Mouse (Mus musculus): ENCODE data around the gene Rplp2.

The Rplp2 gene

GRCm38 (mm10) chr7:141468164-141468521 lies 21.0 kb downstream of the Rplp2 start:
- peak; percentile 62 for DNase-seq

- DNase-seq: peak; percentile 82
Observed at GRCm38 (mm10) chr7:141468522-141469211, 21.5 kb downstream of the Rplp2 start.

GRCm38 (mm10) chr7:141469352-141469751 lies 22.2 kb downstream of the Rplp2 start:
- peak; percentile 31 for DNase-seq

GRCm38 (mm10) chr7:141469901-141470636 lies 22.9 kb downstream of the Rplp2 start:
- peak; percentile 28 for DNase-seq

- no peak for DNase-seq
Observed at GRCm38 (mm10) chr7:141470637-141470944, 23.4 kb downstream of the Rplp2 start.

- DNase-seq: no peak
Observed at GRCm38 (mm10) chr7:141471236-141471635, 24.1 kb downstream of the Rplp2 start.

- no peak for DNase-seq
Observed at GRCm38 (mm10) chr7:141472226-141472625, 25.1 kb downstream of the Rplp2 start.

- no peak for DNase-seq
Observed at GRCm38 (mm10) chr7:141472763-141473162, 25.6 kb downstream of the Rplp2 start.

GRCm38 (mm10) chr7:141474160-141474559 lies 27.0 kb downstream of the Rplp2 start:
- no peak for DNase-seq

- peak; percentile 91 for DNase-seq
Observed at GRCm38 (mm10) chr7:141475011-141475804, 28.0 kb downstream of the Rplp2 start, which contains the start of the genes Polr2l and Tspan4. Gene Polr2l (minus strand): TSS chr7:141475132. Gene Tspan4 (plus strand): TSS chr7:141475240.

GRCm38 (mm10) chr7:141475805-141476158 lies 28.6 kb downstream of the Rplp2 start:
- peak; percentile 56 for DNase-seq

- peak; percentile 94 for DNase-seq
Observed at GRCm38 (mm10) chr7:141476226-141476980, 29.2 kb downstream of the Rplp2 start.

GRCm38 (mm10) chr7:141476981-141477370 lies 29.8 kb downstream of the Rplp2 start:
- DNase-seq: peak; percentile 68

- peak; percentile 61 for DNase-seq
Observed at GRCm38 (mm10) chr7:141477578-141478269, 30.6 kb downstream of the Rplp2 start.

GRCm38 (mm10) chr7:141478270-141478748 lies 31.1 kb downstream of the Rplp2 start:
- DNase-seq: no peak

GRCm38 (mm10) chr7:141480842-141481497 lies 33.8 kb downstream of the Rplp2 start:
- DNase-seq: peak; percentile 79

- DNase-seq: peak; percentile 77
Observed at GRCm38 (mm10) chr7:141481498-141482401, 34.6 kb downstream of the Rplp2 start.

- DNase-seq: no peak
Observed at GRCm38 (mm10) chr7:141482531-141483024, 35.4 kb downstream of the Rplp2 start.

- DNase-seq: no peak
Observed at GRCm38 (mm10) chr7:141483114-141483653, 36.0 kb downstream of the Rplp2 start.
